Mouse (Mus musculus): ENCODE results near the gene Naaladl1. TPM values are rescaled to one million over a fixed set of nuclear protein-coding genes. Genes with fewer than 3 reads are reported as not detected.
"Not testable (repeated sequence)": the region's sequence is repeated elsewhere in the genome, so short reads cannot be mapped to it uniquely, and the experiment has no call there.

The Naaladl1 gene
- polyA plus RNA-seq, 1 experiment, result not detected

GRCm38 (mm10) chr19:6113116-6113515 lies 7.5 kb downstream of the Naaladl1 start:
- H3K27ac ChIP-seq (replicated peaks; ENCODE audit: low read depth, low read length), result no peak overlapping the region
- no peaks in the 10 kb centered on the region; the same call in 1 of the 2 replicates for H3K4me1 ChIP-seq (ENCODE audit: control insufficient read depth, insufficient read depth, insufficient read length, low read length)

GRCm38 (mm10) chr19:6116113-6116850 lies 10.7 kb downstream of the Naaladl1 start:
- no peak overlapping the region for H3K4me3 ChIP-seq (ENCODE audit: insufficient read depth, low read depth, low read length)
- no peak overlapping the region for H3K27ac ChIP-seq (replicated peaks; ENCODE audit: low read depth, low read length)
- H3K4me1 ChIP-seq (ENCODE audit: control insufficient read depth, insufficient read depth, insufficient read length, low read length), result no peaks in the 10 kb centered on the region; the same call in 1 of the 2 replicates

More at GRCm38 (mm10) chr19:6113116-6113515, 7.5 kb downstream of the Naaladl1 start:
- H3K4me3 ChIP-seq (ENCODE audit: insufficient read depth, low read depth, low read length), result no peak overlapping the region

GRCm38 (mm10) chr19:6117346-6117985 lies 11.9 kb downstream of the Naaladl1 start:
- Histone ChIP-seq H3K4me1 (ENCODE audit: control insufficient read depth, insufficient read depth, insufficient read length, low read length) (no peaks in the 10 kb centered on the region; the same call in 1 of the 2 replicates), H3K27ac (replicated peaks; ENCODE audit: low read depth, low read length) (no peak overlapping the region), H3K4me3 (ENCODE audit: insufficient read depth, low read depth, low read length) (peak overlapping the region; percentile 84)

- Histone ChIP-seq H3K4me3 (ENCODE audit: insufficient read depth, low read depth, low read length) (peak within 1 kb of the TSS; percentile 84), H3K27ac (replicated peaks; ENCODE audit: low read depth, low read length) (peak within 1 kb of the TSS; percentile 69), H3K4me1 (ENCODE audit: control insufficient read depth, insufficient read depth, insufficient read length, low read length) (no peaks in the 10 kb centered on the region; the same call in 1 of the 2 replicates)
Measured at GRCm38 (mm10) chr19:6117986-6118676, 12.5 kb downstream of the Naaladl1 start, which contains the start of gene Sac3d1. Gene Sac3d1 (minus strand): TSS chr19:6118650.

- Histone ChIP-seq H3K4me1 (ENCODE audit: control insufficient read depth, insufficient read depth, insufficient read length, low read length) (no peaks in the 10 kb centered on the region; the same call in 1 of the 2 replicates), H3K4me3 (ENCODE audit: insufficient read depth, low read depth, low read length) (peak overlapping the region; percentile 84), H3K27ac (replicated peaks; ENCODE audit: low read depth, low read length) (peak overlapping the region; percentile 52)
Measured at GRCm38 (mm10) chr19:6118677-6119185, 13.1 kb downstream of the Naaladl1 start.

- Histone ChIP-seq H3K4me3 (ENCODE audit: insufficient read depth, low read depth, low read length) (no peak overlapping the region), H3K27ac (replicated peaks; ENCODE audit: low read depth, low read length) (no peak overlapping the region), H3K4me1 (ENCODE audit: control insufficient read depth, insufficient read depth, insufficient read length, low read length) (no peaks in the 10 kb centered on the region)
Measured at GRCm38 (mm10) chr19:6121761-6122160, 16.2 kb downstream of the Naaladl1 start.

GRCm38 (mm10) chr19:6123330-6123729 lies 17.7 kb downstream of the Naaladl1 start:
- H3K4me1 ChIP-seq (ENCODE audit: control insufficient read depth, insufficient read depth, insufficient read length, low read length), result no peaks in the 10 kb centered on the region
- H3K27ac ChIP-seq (replicated peaks; ENCODE audit: low read depth, low read length), result no peak overlapping the region
- H3K4me3 ChIP-seq (ENCODE audit: insufficient read depth, low read depth, low read length), result no peak overlapping the region

GRCm38 (mm10) chr19:6124898-6125297 lies 19.3 kb downstream of the Naaladl1 start:
- no peaks in the 10 kb centered on the region for H3K4me1 ChIP-seq (ENCODE audit: control insufficient read depth, insufficient read depth, insufficient read length, low read length)
- no peak overlapping the region for H3K4me3 ChIP-seq (ENCODE audit: insufficient read depth, low read depth, low read length)
- H3K27ac ChIP-seq (replicated peaks; ENCODE audit: low read depth, low read length), result no peak overlapping the region

- Histone ChIP-seq H3K27ac (replicated peaks; ENCODE audit: low read depth, low read length) (no peak overlapping the region), H3K4me1 (ENCODE audit: control insufficient read depth, insufficient read depth, insufficient read length, low read length) (no peaks in the 10 kb centered on the region), H3K4me3 (ENCODE audit: insufficient read depth, low read depth, low read length) (no peak overlapping the region)
Measured at GRCm38 (mm10) chr19:6126289-6126688, 20.7 kb downstream of the Naaladl1 start.

- H3K27ac ChIP-seq (replicated peaks; ENCODE audit: low read depth, low read length), result no peak overlapping the region; the same call in 1 of the 2 replicates
- H3K4me1 ChIP-seq (ENCODE audit: control insufficient read depth, insufficient read depth, insufficient read length, low read length), result no peaks in the 10 kb centered on the region
- H3K4me3 ChIP-seq (ENCODE audit: insufficient read depth, low read depth, low read length), result peak overlapping the region; percentile 68
Measured at GRCm38 (mm10) chr19:6126789-6127580, 21.4 kb downstream of the Naaladl1 start.

GRCm38 (mm10) chr19:6127760-6128341 lies 22.3 kb downstream of the Naaladl1 start, which contains the start of gene Snx15:
Gene Snx15 (minus strand): TSS chr19:6128304.
- peak within 1 kb of the TSS; percentile 68 for H3K4me3 ChIP-seq (ENCODE audit: insufficient read depth, low read depth, low read length)
- H3K27ac ChIP-seq (replicated peaks; ENCODE audit: low read depth, low read length), result peak within 1 kb of the TSS; percentile 86
- no peaks in the 10 kb centered on the region for H3K4me1 ChIP-seq (ENCODE audit: control insufficient read depth, insufficient read depth, insufficient read length, low read length)

GRCm38 (mm10) chr19:6130414-6131128 lies 25.0 kb downstream of the Naaladl1 start:
- H3K4me1 ChIP-seq (ENCODE audit: control insufficient read depth, insufficient read depth, insufficient read length, low read length); H3K4me3 ChIP-seq (ENCODE audit: insufficient read depth, low read depth, low read length): not testable (repeated sequence)

GRCm38 (mm10) chr19:6132171-6132827 lies 26.7 kb downstream of the Naaladl1 start:
- Histone ChIP-seq H3K4me3 (ENCODE audit: insufficient read depth, low read depth, low read length) (no peak overlapping the region), H3K27ac (replicated peaks; ENCODE audit: low read depth, low read length) (no peak overlapping the region), H3K4me1 (ENCODE audit: control insufficient read depth, insufficient read depth, insufficient read length, low read length) (no peaks in the 10 kb centered on the region)

More at GRCm38 (mm10) chr19:6130414-6131128, 25.0 kb downstream of the Naaladl1 start:
- H3K27ac ChIP-seq (replicated peaks; ENCODE audit: low read depth, low read length), result not testable (repeated sequence)
